Mouse (Mus musculus) telencephalon, adult 2 months (tissue): ENCODE results near the gene Adora3.

Experiments used
- DNase-seq: peaks from one replicate; pipeline ENCODE4 v3.0.0-alpha.2; 2011; ENCODE audit warnings: low read depth, low spot score

Adora3 gene

DNA sequence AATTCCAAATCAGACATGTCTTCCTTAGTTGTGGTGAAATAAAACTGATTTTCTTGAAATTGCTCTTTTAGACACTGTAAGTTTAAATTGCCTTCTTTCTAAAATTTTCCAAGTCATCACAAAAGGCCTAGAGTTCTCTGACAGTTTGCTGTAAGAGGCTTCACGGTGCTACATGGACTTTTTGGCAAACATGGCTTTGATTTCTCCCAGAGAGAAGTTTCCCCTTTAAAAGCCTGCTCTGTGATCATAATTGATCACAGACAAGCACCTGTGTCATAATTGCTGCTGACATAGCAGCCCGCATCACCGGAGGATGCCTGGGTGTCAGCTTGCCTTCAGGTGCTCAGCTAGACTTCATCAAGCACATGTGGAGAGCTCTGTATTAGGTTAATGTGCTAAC, at the start of gene Adora3, which contains the start of gene Tmigd3:
TSS of gene Adora3 (plus strand) at position 301 of the 400 bp plus-strand sequence.
TSS of gene Tmigd3 (plus strand) at position 346 of the 400 bp plus-strand sequence.
- DNase-seq = no peak

DNA sequence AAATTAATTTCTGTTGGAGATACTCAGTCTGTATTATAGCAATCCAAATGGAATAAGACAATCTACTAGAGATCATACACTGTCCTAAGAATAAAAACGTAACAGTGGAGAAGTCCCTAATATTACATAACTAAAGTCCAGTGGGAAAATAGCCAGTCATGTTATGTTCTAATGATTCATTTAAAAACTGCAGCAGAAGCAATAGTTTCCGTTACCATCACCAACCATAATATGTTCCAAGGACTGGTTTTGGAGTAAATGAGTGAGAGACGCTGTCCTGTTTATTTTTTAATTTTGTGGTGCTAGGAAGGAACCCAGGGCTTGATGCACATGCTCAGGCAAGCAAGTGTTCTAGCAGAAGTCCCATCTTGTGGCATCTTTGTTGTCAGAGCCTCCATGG, 49.2 kb upstream of the Adora3 start:
- no peak for DNase-seq

DNA sequence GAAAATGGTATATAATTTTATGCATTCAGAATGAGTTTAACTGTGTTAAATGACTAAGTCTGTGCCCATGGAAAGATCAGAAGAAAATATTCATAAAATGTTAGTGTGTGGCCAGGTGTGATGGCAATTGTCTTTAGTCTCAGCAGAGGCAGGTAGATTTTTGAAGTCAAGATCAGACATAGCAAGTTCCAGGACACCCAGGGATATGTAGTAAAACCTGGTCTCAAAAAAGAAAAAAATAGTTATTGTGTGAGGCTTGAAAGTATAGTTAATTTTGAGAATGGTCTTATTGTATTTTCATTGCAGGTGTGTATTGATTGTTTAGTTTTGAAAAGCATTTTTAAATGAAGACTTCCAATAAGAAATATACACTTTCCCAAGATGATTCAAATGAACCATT, 47.0 kb upstream of the Adora3 start:
- no peak for DNase-seq

DNA sequence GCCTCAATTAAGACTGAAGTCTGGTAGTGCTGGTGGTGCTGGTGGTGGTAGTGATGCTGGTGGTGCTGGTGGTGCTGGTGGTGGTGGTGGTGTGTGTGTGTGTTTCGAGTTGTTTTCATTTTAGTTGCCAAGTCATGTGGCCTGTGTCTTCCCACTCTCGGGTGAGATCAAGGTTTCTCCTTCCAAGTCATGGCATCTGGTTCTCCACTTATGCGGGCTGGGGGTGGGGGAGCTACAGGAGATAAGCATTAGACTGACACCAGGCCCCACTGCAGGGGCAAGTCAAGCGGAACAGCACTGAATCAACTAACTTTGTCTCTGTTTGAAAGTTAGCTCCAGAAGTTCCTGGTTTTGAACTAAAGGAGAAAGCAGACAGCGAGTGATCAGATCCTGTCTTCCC, 46.6 kb upstream of the Adora3 start:
- DNase-seq = no peak

DNA sequence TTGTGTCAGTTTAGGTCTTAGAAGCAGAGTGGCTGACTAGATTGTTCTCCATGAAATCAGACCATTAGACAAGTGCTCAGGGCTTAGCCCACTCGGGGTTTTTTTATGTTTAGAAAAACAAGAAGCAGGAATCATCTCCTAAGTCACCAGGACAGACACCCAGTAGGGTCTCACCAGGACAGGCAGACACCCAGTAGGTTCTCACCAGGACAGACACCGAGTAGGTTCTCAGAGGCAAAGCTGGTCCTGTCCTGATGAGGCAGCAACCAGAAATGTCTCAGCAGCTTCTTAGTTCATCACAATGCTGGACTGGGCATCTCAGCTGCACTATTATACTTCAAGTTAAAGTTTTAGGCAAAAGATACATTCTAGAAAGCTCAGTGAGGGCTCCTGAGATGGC, 46.0 kb upstream of the Adora3 start:
- DNase-seq = no peak

DNA sequence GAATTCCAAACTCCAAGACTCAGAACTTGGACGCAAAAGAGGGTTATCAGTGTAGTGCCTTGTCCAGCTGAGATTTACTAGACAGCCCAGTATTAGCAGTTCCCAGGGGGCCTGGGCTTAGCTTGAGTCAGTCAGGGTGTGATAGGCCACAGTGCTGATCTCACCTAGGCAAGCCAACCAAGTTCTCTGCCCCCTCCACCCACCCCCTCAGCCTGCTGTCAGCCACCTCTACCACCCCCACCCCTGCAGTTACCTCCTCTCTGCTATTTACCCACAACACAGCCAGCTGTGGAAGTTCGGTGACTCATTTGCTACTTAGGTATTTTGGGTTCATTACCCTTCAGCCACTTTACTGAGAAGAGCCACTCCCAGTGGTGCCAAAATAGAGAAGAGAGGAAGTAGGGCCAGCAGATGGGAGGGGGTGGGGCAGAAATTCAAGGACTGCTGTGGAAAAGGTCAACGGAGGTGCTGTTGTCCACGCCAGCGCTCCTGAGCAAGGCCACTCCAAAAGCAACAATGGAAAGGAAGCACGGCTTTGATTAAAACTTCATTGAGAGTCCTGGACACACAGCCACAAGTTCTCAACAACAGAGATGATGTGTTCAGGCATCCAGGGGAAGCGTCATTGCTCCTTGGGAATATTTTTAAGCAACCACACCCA, 45.0 kb upstream of the Adora3 start:
- DNase-seq = no peak

DNA sequence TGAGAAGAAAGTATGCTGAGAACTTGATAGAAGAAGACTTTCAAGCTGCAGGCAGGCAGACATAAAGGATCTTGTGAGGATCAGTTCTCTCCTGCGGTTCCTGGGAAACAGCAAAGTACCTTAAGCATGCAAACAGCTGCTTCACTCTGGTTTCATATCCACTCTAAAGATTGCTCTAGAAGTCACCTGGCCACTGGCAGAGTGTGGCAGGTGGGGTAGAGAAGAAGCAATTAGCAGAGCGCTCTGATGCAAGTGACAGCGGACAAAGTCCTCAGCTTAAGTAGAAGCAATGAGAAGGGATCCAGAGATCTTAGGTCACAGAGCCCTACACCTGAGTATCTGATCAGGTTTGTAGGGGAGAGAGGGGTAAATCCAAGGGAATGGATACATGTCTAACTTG, 39.1 kb upstream of the Adora3 start:
- no peak for DNase-seq

DNA sequence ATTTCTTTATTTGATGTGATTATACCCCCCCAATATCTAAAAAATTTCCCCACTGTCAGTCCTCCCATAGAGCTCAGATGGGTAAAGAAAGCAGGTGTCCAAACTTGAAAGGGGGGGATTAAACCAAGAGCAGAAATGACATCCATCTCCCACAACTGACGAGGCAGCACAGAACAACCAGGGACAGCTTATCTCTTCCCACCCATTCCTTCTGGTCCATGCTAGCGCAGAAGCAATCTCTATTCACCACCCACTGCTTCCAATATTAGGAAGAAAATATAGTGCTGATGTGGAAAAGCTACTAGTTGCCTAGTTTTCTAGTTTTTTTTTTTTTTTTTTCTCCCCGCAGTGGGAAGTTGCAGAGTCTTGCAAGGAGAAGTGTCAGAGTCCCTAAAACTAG, 34.8 kb upstream of the Adora3 start:
- DNase-seq = no peak

DNA sequence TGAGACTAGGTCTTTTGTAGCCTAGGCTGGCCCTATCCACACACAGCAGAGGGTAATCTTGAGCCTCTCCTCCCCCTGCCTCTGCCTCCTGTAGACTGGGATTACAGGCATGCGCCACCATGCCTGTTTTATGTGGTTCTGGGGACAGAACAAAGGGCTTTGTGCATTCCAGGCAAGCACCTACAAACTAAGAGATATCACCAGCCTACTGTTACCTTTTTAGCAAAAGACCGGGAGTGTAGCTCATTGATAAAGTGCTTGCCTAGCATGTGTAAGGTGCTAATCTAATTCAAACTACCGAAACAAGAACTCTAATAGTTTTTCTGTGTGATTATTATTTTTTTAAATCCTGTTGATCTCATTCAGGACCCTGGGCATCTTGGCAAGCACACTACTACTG, 33.8 kb upstream of the Adora3 start:
- DNase-seq = no peak

DNA sequence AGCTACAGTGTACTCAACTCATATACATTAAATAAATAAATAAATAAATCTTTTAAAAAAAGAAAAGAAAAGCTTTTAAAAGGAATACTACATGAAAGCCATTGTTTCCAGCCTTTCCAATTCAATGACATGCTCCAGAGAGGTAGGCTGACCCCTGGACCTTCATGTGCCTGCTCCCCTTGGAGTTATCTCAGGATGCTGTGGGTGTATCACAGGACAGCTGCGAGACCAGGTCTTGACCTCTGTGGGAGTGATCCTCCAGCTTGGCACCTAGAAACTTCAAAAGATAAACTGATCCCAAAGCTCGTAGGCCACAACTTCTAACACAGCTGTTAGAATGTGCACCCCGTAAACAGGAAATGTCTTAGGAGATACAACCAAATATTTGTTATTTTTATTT, 32.0 kb upstream of the Adora3 start:
- DNase-seq = no peak

DNA sequence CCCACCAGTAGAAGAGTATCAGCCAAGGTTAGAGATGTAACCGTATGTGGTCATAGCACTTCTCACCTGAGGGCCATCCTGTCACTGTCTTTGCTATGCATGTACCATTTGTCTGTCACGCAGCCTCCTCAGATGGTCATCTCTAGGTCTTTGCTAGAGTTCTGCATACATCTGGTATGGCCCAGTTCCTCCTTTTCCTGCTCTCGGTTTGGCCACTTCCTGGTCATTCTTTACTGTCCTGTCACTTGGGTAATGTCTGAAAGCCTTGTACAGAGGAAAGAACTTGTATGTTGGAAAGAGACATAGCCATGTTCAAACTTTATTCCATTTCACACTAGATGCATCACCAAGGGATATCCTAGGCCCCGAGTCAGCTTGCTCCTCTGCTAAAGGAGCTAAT, 30.8 kb upstream of the Adora3 start:
- DNase-seq = no peak

DNA sequence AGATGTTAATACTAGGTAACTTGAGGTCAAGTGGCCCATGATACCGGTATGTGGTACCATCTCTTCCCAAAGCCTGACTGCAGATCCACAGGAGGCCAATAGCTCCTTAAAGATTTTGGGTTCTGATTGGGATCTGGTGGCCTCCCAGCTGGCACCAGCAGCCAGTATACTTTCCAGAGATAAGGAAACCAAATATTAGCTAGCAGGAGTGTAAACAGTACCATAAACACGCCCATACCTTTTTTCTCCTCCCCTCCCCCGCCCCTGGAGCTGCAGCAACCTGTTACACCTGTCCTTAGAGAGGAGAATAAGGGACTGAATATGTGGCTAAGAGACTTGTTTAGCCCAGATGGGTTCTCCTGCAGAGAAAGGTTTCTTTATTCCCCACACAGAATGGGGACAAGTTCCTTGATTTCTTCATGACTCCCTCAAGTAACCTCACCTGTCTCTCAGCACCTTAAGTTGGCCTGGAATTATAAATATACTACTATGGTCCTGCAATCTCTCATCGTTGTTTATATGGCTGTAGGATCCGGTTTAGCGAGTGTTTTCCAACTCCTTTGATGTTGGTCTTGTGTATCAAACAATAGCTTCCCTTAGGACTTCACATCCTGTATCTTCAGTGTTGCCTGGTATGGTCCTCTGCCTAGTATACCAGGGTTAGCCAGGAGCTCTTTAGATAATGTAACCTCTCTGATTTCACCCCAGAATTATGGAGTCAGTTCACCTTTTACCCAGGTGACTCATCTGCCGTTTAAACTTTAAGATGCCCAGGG, 24.2 kb upstream of the Adora3 start:
- DNase-seq = no peak

DNA sequence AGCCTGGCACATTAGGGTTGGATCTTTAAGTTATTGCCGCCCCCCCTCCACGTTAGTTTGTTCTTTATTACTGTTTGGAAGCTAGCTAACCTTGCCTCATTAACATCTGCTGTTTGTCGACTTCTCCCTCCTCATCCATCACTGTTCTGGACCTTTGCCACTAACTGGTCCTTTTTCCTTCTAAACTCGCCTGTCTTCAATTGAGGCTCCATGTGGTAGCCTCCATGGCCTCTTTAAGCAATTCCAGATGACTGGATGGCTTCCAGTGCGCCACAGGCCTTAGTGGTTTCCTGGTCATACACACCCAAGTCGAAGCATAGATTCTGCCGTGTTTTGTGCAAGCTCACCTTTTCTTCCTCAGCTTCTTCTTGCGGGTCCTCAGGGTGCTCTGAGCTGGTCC, 16.9 kb upstream of the Adora3 start:
- DNase-seq = no peak

DNA sequence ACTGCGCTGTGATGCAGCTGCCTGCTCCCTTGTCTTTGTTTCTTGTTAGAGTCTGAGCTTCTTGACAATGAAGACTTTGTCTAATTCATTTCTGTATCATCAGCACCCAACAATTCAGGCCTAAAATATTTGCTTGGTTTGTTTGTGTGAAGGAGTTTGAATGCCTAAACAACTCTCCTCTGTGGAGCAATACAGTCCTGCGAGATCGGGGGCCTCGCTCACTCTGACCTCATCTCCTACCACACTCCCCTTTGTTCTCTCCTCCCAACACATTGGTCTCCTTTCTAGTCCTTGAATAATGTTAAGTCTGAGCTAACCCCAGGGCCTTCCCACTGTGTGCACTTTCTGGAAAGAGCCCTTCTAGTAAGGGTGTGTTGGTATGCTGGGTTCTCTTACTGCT, 15.9 kb upstream of the Adora3 start:
- no peak for DNase-seq

DNA sequence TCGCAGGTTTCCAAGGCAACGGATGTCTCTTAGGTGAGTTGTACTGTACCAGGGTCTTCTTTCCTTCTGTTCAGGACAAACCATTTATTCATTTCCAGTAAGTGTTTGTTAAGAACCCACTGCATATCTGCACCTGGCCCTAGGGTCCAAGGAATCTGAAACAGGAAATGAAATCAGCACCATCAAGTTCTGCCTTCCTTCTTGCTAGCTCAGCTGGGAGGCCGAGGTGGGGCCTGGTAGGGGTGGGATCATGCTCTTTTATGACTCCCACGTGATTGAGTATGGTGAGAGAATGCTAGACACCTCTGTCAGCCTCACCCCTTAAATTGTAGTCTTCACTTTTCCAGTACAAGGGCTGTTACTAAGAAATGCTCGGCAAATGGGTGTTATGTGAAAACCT, 13.1 kb upstream of the Adora3 start:
- DNase-seq = no peak

DNA sequence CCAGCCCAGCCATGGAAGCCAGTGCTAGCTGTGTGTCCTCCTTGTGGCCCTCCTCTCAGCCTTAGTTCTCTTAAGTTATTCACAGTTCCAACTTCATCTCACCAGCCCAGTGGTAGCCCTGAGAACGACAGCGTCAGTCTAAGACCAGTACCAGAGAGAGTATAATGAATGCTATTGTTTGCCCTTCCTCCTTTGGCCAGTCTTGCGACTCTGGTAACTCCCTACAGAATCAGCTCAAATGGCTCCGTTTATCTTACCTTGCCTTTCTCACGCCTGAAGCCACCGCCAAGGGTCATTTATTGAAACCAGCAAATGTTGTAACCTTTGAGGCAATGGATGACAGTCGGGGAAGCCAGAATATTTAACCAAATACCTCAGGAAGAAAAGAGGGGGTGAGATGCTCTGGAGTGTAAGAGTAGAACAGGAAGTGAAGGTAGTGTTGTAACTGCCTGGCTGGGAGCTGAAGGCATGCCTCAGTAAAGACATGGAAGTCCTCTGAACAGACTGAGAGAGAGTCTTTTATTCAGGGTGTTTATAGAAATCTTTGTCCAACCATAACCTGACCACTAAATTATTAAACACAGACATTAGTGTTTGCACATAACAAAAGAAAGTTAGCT, 8.8 kb upstream of the Adora3 start:
- no peak for DNase-seq

DNA sequence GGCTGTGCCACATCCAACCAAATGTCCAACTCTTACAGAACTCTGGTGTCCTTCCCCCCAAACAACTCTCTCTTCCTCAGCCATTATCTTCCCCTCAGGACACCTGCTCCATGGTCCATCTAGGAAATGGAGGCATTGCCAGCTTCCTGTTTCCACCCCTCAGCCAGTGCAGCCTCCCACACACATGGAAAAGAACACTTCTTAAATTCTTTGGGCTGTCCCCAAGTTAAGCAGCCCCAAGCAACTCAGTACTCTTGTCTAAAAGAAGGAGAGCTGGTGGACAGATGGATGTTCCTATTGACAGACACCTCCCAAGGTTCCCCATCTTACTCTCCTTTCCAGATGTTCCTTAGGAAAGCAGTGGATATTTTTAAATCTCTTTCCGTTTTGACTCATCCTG, 6.5 kb upstream of the Adora3 start:
- no peak for DNase-seq

DNA sequence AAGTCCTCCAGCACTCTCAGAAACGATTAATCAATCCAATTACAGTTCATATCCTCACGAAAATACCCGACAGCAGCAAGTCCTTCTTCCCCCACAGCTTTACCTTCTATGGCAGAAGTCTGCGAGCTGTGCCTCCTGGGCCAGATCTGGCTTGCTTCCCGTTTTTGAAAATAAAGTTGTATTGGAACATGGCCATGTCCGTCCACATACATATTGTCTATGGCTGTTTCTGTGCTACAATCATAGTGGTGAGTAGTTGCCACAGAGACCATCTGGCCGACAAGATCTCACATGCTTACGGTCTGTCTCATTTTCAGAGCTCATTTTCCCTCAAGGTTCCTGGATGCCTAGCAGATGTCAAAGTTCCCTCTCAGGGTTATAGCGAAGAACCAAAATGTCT, 5.5 kb upstream of the Adora3 start:
- DNase-seq = peak; percentile 45

DNA sequence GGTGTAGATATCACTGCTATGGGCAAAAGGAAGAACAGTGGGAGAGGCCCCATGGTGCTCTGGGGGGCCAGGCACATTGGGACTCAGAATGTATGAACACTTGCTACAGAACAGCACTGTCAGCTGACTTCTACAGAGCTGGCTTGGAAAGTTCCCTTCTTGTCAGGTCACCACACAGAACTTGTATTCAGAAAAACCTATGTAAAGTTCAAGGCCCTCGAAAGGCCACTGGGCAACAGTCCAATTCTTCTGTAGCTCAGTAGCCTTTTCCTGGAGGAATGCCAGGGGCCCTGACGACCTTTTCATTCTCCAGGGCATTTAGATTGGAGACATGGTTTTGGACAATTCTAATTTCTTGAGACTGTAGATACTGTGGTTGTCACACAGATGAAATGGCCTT, 2.5 kb upstream of the Adora3 start:
- DNase-seq = no peak

DNA sequence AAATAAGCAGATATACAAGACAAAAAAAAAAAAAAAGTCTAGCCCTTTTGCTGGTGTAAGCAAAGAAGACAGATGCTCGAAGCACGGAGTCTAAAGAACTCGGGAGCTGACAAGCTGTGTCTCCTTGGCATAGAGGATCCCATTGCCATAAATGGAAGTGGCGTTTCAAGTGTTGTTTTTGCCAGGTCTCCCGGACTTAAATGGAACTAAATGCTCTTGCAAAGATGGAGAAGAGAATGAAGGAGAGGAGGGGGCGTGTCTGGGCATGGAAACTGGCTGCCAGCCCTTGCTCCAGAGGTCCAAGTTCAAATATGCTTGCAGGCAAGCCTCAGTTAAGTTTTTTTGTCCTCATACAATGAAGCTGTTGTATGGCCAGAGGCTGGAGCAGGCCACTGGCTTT, 1.4 kb downstream of the Adora3 start:
- DNase-seq = peak; percentile 68

DNA sequence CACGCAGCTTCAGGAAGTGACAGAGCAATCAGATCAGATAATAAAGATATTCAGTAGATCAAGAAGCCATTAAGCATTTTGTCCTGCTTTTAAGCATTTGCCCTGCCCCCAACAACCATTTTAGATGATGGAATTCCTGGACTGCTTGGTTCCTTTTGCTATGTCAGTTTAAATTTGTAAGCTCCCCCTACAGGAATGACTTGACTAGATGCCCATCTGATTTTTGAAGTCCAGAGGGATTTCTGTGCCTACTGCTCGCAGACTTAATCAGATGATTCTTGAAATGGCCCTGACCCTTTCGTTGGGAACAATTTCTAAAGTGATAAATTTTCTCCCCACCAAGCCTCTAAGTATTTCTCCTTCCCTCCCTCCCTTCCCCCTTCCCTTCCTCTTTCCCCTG, 1.9 kb downstream of the Adora3 start:
- DNase-seq = no peak

DNA sequence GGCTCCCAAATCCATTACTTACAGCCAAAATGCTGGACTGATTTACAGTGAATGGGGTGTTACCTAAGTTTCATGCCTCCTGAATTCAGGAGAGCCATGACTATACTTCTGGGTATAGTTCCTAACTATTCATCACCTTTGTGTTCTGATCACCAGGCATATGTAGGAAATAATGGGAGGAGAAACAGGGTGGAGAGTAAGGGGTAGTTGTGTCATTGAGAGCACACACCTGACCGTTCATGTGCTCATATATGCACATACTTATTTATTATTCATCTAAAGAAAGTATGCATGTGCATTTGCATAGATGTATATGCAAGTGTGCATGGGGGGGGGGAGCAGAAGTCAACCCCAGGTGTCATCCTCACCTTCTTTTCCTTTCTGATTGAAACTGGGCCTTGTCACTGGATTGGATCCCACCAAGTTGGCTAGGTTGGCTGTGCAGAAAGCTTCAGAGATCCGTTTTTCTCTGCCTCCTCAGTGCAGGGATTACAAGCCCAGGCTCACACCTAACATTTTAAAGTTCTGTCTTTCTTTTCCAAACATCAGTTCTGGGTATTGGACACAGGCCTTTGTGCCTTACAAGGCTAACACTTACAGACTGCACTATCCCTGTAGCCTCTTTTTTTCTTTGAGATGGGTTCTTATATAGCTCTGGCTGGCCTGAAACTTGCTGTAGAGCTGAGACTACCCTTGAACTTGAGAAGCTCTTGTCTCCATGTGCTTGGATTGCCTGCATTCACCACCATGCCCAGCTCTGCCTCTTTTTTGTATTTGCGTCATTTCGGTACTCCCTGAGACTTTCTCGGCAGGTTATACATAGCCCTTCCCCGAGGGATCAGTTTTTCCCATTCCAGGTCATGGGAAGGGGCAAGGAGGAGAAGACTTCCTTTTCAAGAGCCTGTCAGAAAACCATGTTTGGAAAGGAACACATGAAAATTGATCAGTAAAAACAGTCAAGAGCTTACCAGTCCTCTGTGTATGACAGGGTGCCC, 3.1 kb downstream of the Adora3 start:
- DNase-seq = no peak
